Mouse (Mus musculus): Measurements from ENCODE around the gene Adam26b. TPM values are rescaled to one million over a fixed set of nuclear protein-coding genes. Genes with fewer than 3 reads are reported as not detected.
"Not testable (repeated sequence)": the region's sequence is repeated elsewhere in the genome, so short reads cannot be mapped to it uniquely, and the experiment has no call there.

The Adam26b gene
- polyA plus RNA-seq (2014; fragmentation: Nextera tagmentation; extraction: Ambion mirVana): not detected in 2 replicates

DNA sequence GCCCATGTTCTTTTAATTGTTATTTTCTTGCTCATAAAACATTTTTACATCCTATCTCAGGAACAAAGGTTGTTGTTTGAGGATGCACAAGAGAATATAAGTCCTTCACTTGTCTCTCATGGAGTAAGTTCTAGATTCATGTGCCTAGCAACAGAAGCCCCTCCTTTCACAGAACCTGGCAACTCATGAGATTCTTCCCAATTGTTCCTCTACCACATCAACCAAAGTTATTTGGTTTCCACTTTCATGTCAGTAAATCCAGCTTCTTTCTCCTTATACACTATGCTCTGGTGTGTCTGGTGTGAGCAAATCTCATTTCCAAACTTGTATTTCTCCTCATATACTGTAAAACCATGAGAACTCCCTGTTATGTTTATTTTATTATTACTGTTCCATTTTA is at the start of gene Adam26b:
Gene Adam26b, minus strand, starts transcription at position 101 of the 400 bp plus-strand sequence.
- not testable (repeated sequence) for H3K9ac ChIP-seq; ATAC-seq (ENCODE audit: insufficient read depth); H3K36me3 ChIP-seq (ENCODE audit: insufficient read depth)

DNA sequence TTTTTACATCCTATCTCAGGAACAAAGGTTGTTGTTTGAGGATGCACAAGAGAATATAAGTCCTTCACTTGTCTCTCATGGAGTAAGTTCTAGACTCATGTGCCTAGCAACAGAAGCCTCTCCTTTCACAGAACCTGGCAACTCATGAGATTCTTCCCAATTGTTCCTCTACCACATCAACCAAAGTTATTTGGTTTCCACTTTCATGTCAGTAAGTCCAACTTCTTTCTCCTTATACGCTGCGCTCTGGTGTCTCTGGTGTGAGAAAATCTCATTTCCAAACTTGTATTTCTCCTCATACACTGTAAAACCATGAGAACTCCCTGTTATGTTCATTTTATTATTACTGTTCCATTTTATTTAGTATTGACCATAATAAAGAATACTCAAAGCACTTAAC is 48.7 kb upstream of the Adam26b start, which contains the start of gene Adam26a:
Gene Adam26a, minus strand, starts transcription at position 101 of the 400 bp plus-strand sequence.
- not testable (repeated sequence) for ATAC-seq (ENCODE audit: insufficient read depth)
- 90% methylated on average over 2 of the region's 2 CpGs for WGBS

More for the DNA sequence above, at the start of gene Adam26b:
- not testable (repeated sequence) for H3K27ac ChIP-seq (ENCODE audit: low read depth); DNase-seq; H3K4me1 ChIP-seq (ENCODE audit: insufficient read depth); H3K4me3 ChIP-seq (ENCODE audit: low read depth, low read length); H3K9me3 ChIP-seq (ENCODE audit: low read depth, low read length); H3K4me2 ChIP-seq; H3K27me3 ChIP-seq (ENCODE audit: insufficient read depth, low read length)

More for the DNA sequence above, 48.7 kb upstream of the Adam26b start, which contains the start of gene Adam26a:
- not testable (repeated sequence) for H3K9me3 ChIP-seq (ENCODE audit: low read depth, low read length); H3K9ac ChIP-seq; H3K4me1 ChIP-seq (ENCODE audit: insufficient read depth); H3K36me3 ChIP-seq (ENCODE audit: insufficient read depth); H3K4me2 ChIP-seq; DNase-seq; H3K27ac ChIP-seq (ENCODE audit: low read depth); H3K27me3 ChIP-seq (ENCODE audit: insufficient read depth, low read length); H3K4me3 ChIP-seq (ENCODE audit: low read depth, low read length)

Other genes with a start within 250 kb of the Adam26b start
- gene Zfp42, start 221.1 kb downstream of the Adam26b start, polyA plus RNA-seq (2014; fragmentation: Nextera tagmentation; extraction: Ambion mirVana): not detected in 2 replicates
- gene Adam26a, start 48.6 kb upstream of the Adam26b start, polyA plus RNA-seq (2014; fragmentation: Nextera tagmentation; extraction: Ambion mirVana): not detected in 2 replicates
- gene Gm5346, start 99.2 kb upstream of the Adam26b start, polyA plus RNA-seq (2014; fragmentation: Nextera tagmentation; extraction: Ambion mirVana): not detected in 2 replicates
- not detected in 2 replicates for gene Adam34, start 181.9 kb upstream of the Adam26b start, polyA plus RNA-seq (2014; fragmentation: Nextera tagmentation; extraction: Ambion mirVana)

Data from lung, embryonic 14.5 days (tissue).